Mouse (Mus musculus): ENCODE measurements around the gene Nrros. TPM values are rescaled to one million over a fixed set of nuclear protein-coding genes. Genes with fewer than 3 reads are reported as not detected.
A peak's percentile ranks its signal among the peaks of the same experiment; 100 is the strongest.

Gene Nrros
- polyA plus RNA-seq, 1 experiment from 2014 or later = 45.8 TPM

DNA sequence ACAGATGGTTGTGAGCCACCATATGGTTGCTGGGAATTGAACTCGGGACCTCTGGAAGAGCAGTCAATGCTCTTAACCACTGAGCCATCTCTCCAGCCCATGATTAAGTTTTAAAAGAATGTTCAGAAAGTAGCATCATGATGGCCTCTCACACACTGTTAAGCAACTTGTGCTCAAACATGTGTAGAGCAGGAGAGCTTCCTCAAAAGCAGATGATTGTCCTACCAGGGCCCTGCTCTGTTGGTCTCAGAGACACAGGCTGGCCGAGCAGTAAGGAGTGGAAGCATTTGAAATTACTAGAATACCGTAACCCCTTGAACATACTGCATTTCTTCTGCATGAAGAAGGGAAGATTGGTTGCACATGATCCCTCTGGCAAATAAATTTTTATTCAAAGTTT is 6.4 kb downstream of the Nrros start:
- no peaks in the 10 kb centered on the region for H3K9me3 ChIP-seq
- H3K9ac ChIP-seq = no peak overlapping the region
- 0 out of 2 replicates have a peak, but pooled peaks cover 3% of the 10 kb centered on the region for H3K4me1 ChIP-seq
- no peaks in the 10 kb centered on the region; the same call in 1 of the 2 replicates for H3K36me3 ChIP-seq
- no peak overlapping the region for H3K27ac ChIP-seq
- ATAC-seq (ENCODE audit: borderline replicate concordance, extremely low read depth, low FRiP score, low TSS enrichment) = no peak
- H3K4me3 ChIP-seq = no peak overlapping the region
- no peak overlapping the region for H3K4me2 ChIP-seq
- H3K27me3 ChIP-seq = no peaks in the 10 kb centered on the region
- 93% methylated on average over 3 of the region's 3 CpGs for WGBS

DNA sequence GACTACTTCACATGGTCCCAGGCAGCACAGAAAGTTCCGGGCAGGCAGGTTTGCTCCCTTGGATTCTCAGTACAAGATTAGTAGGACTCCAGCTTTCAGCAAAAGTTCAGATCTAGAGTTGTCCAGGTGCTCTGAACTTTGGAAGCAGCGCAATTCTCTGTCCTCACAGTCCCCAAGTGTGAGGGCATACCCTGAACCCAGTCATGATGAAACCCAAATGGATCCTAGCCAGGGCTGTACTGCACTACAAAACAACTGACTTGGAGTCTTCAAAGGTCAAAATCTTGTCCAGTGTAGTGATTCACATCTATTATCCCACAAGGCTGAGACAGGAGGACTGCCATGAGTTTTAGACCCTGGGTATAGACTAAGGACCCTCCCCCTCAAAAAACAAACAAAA is 8.0 kb downstream of the Nrros start:
- Histone ChIP-seq H3K27ac (no peak overlapping the region), H3K4me1 (0 out of 2 replicates have a peak, but pooled peaks cover 3% of the 10 kb centered on the region), H3K4me2 (no peak overlapping the region), H3K4me3 (no peak overlapping the region), H3K9me3 (no peaks in the 10 kb centered on the region), H3K36me3 (no peaks in the 10 kb centered on the region; the same call in 1 of the 2 replicates), H3K9ac (no peak overlapping the region), H3K27me3 (no peaks in the 10 kb centered on the region)
- no peak for ATAC-seq (ENCODE audit: borderline replicate concordance, extremely low read depth, low FRiP score, low TSS enrichment)
- WGBS = 76% methylated on average over 2 of the region's 2 CpGs

DNA sequence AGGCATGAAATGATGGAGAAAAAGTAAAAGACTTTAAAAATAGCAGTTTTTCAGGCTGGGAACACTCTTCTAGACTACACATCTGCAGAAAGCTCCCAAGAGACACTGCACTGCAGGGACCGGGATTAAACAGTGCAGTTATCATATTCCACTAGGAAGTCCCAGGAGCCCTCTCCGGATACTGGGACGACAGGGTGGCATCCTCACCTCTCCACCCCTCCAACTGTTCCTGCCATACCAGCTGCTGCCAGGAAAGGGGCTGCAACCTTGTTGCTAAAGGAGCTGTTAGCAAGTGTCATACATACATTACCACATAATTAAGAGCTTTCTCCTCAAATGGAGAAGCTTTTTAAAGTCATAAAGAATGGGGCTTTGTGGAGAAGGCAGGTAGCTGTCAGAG is 8.7 kb downstream of the Nrros start:
- Histone ChIP-seq H3K4me1 (0 out of 2 replicates have a peak, but pooled peaks cover 3% of the 10 kb centered on the region), H3K27ac (no peak overlapping the region), H3K9ac (no peak overlapping the region), H3K27me3 (no peaks in the 10 kb centered on the region), H3K36me3 (no peaks in the 10 kb centered on the region; the same call in 1 of the 2 replicates), H3K4me3 (no peak overlapping the region), H3K4me2 (no peak overlapping the region), H3K9me3 (no peaks in the 10 kb centered on the region)
- no peak for ATAC-seq (ENCODE audit: borderline replicate concordance, extremely low read depth, low FRiP score, low TSS enrichment)
- WGBS = 34% methylated on average over 3 of the region's 3 CpGs

- no peak overlapping the region for H3K9ac ChIP-seq
- H3K4me2 ChIP-seq = no peak overlapping the region
- no peak overlapping the region for H3K27ac ChIP-seq
- no peaks in the 10 kb centered on the region for H3K27me3 ChIP-seq
- H3K9me3 ChIP-seq = no peaks in the 10 kb centered on the region
- H3K4me1 ChIP-seq = no peaks in the 10 kb centered on the region
- ATAC-seq (ENCODE audit: borderline replicate concordance, extremely low read depth, low FRiP score, low TSS enrichment) = no peak
- H3K36me3 ChIP-seq = no peaks in the 10 kb centered on the region; the same call in 1 of the 2 replicates
- H3K4me3 ChIP-seq = no peak overlapping the region
- 52% methylated on average over 13 of the region's 13 CpGs for WGBS
Measured at GRCm38 (mm10) chr16:32154437-32154836, 11.0 kb downstream of the Nrros start.

DNA sequence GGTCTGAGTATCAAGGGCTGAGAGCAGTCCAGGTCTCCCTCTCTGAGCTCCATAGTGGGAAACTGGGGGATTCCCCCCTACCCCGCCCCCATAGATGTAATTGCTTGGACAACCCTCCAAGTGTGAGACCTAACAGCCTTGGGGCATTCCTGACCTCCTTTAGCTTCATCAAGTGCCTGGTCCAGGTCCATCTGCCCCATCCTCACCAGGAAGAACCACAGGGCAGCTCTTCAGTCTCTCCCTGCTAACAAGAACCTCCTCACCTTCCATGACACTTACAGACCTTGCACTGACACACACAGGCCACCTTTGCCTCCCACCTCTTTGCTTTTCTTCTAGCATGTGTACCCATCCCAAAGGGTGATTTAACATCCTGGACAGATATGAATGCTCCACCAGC is 11.4 kb downstream of the Nrros start:
- Histone ChIP-seq H3K4me1 (no peaks in the 10 kb centered on the region), H3K4me3 (no peak overlapping the region), H3K4me2 (no peak overlapping the region), H3K9ac (no peak overlapping the region), H3K27ac (no peak overlapping the region), H3K36me3 (no peaks in the 10 kb centered on the region; the same call in 1 of the 2 replicates), H3K27me3 (no peaks in the 10 kb centered on the region), H3K9me3 (no peaks in the 10 kb centered on the region)
- 92% methylated on average over 1 of the region's 1 CpGs for WGBS
- ATAC-seq (ENCODE audit: borderline replicate concordance, extremely low read depth, low FRiP score, low TSS enrichment) = no peak

DNA sequence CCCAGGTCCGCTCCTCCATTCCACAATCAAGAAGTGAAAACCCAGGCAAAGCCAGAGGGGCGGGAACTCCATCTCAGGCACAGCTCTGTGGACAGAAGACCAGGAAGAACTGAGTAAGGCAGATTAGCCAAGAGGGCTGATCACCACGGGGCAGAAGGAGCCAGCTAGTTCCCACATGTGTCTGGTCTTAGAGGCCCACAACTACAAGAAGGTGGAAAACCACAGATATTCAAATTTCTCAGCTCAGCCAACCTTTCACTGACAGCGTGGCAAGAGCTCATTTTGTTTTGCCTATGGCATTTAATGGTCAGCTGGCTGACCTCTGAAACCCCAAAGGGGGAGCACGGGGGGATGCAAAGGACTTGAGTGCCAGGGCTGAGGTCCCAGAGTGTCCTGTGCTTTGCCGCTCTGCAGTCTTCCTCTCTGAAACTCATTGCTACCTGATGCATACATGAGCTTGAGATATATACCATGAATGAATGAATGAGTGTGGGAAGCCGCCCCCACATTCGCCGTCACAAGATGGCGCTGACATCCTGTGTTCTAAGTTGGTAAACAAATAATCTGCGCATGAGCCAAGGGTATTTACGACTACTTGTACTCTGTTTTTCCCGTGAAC is 17.7 kb downstream of the Nrros start:
- H3K27ac ChIP-seq = no peak overlapping the region
- H3K4me2 ChIP-seq = 0 out of 2 replicates have a peak overlapping the region, but pooled peaks have one; percentile 26
- H3K27me3 ChIP-seq = no peaks in the 10 kb centered on the region
- H3K4me1 ChIP-seq = no peaks in the 10 kb centered on the region
- no peak overlapping the region for H3K9ac ChIP-seq
- ATAC-seq (ENCODE audit: borderline replicate concordance, extremely low read depth, low FRiP score, low TSS enrichment) = no peak
- H3K9me3 ChIP-seq = no peaks in the 10 kb centered on the region
- WGBS = 67% methylated on average over 11 of the region's 13 CpGs
- no peak overlapping the region for H3K4me3 ChIP-seq
- peaks cover 33% of the 10 kb centered on the region for H3K36me3 ChIP-seq

- no peak overlapping the region for H3K9ac ChIP-seq
- no peak overlapping the region for H3K27ac ChIP-seq
- H3K4me2 ChIP-seq = no peak overlapping the region
- no peaks in the 10 kb centered on the region for H3K9me3 ChIP-seq
- peaks cover 39% of the 10 kb centered on the region for H3K36me3 ChIP-seq
- ATAC-seq (ENCODE audit: borderline replicate concordance, extremely low read depth, low FRiP score, low TSS enrichment) = no peak
- 92% methylated on average over 17 of the region's 17 CpGs for WGBS
- no peaks in the 10 kb centered on the region for H3K4me1 ChIP-seq
- no peaks in the 10 kb centered on the region for H3K27me3 ChIP-seq
- no peak overlapping the region for H3K4me3 ChIP-seq
Measured at GRCm38 (mm10) chr16:32144592-32144991, 20.8 kb downstream of the Nrros start.

DNA sequence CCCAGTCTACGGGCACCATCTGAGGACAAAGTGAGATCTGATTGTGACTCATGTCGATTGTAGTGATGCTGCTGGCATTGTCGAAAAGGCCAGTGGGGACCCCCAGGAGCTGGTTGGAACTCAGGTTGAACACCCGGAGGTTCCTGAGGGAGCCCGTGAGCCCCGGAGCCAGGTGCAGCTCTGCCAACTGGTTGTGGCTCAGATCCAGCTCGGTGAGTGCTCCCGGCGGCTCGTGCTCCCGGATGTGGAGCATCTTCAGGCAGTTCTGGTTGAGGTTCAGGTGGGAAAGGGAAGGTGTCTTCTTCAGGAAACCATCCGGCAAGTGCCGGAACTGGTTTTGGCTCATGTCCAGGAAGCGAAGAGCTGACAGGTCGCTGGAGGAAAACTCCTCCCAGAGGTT is 21.6 kb downstream of the Nrros start:
- Histone ChIP-seq H3K4me2 (no peak overlapping the region), H3K4me1 (no peaks in the 10 kb centered on the region), H3K9ac (no peak overlapping the region), H3K27ac (no peak overlapping the region), H3K36me3 (peaks cover 39% of the 10 kb centered on the region), H3K4me3 (no peak overlapping the region), H3K9me3 (no peaks in the 10 kb centered on the region), H3K27me3 (no peaks in the 10 kb centered on the region)
- no peak for ATAC-seq (ENCODE audit: borderline replicate concordance, extremely low read depth, low FRiP score, low TSS enrichment)
- 92% methylated on average over 15 of the region's 15 CpGs for WGBS

DNA sequence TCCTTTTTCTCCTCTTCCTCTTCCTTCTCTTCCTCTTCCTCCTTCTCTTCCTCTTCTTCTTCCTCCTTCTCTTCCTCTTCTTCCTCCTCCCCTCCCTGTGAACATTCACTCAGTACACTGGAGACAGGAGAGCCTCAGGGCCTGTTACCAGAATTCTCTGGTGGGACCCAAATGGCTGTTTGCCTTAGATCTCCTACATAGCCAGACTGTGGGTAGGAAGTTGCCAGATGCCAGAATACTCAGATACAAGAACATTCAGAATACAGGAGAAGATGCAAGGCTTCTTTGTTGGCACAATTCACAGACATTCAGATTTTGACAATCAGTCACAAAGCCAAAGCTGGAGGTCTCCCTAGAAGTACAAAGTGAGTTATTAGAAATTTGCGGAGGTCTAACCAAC is 26.4 kb downstream of the Nrros start:
- H3K4me2 ChIP-seq = no peak overlapping the region
- 63% methylated on average over 1 of the region's 1 CpGs for WGBS
- no peak overlapping the region for H3K9ac ChIP-seq

GRCm38 (mm10) chr16:32135842-32136357 is 29.5 kb downstream of the Nrros start:
- no peak for ATAC-seq (ENCODE audit: borderline replicate concordance, extremely low read depth, low FRiP score, low TSS enrichment)
- Histone ChIP-seq H3K9ac (no peak overlapping the region), H3K9me3 (no peaks in the 10 kb centered on the region), H3K4me2 (no peak overlapping the region), H3K4me1 (no peaks in the 10 kb centered on the region), H3K27ac (no peak overlapping the region), H3K27me3 (no peaks in the 10 kb centered on the region), H3K36me3 (no peaks in the 10 kb centered on the region), H3K4me3 (no peak overlapping the region)
- 76% methylated on average over 7 of the region's 7 CpGs for WGBS

More for the DNA sequence above, 26.4 kb downstream of the Nrros start:
- H3K9me3 ChIP-seq = no peaks in the 10 kb centered on the region
- peaks cover 17% of the 10 kb centered on the region for H3K36me3 ChIP-seq
- ATAC-seq (ENCODE audit: borderline replicate concordance, extremely low read depth, low FRiP score, low TSS enrichment) = no peak
- no peak overlapping the region for H3K27ac ChIP-seq
- no peak overlapping the region for H3K4me3 ChIP-seq
- no peaks in the 10 kb centered on the region for H3K4me1 ChIP-seq
- H3K27me3 ChIP-seq = no peaks in the 10 kb centered on the region

GRCm38 (mm10) chr16:32133148-32133547 is 32.2 kb downstream of the Nrros start:
- Histone ChIP-seq H3K27ac (no peak overlapping the region), H3K4me2 (no peak overlapping the region), H3K36me3 (no peaks in the 10 kb centered on the region), H3K9ac (no peak overlapping the region), H3K4me1 (no peaks in the 10 kb centered on the region), H3K9me3 (no peaks in the 10 kb centered on the region), H3K27me3 (no peaks in the 10 kb centered on the region), H3K4me3 (no peak overlapping the region)
- ATAC-seq (ENCODE audit: borderline replicate concordance, extremely low read depth, low FRiP score, low TSS enrichment) = no peak
- WGBS = 67% methylated on average over 3 of the region's 3 CpGs

- H3K9ac ChIP-seq = no peak overlapping the region
- ATAC-seq (ENCODE audit: borderline replicate concordance, extremely low read depth, low FRiP score, low TSS enrichment) = peak; percentile 79
- 54% methylated on average over 16 of the region's 16 CpGs for WGBS
Measured at GRCm38 (mm10) chr16:32130190-32130826, 35.1 kb downstream of the Nrros start.

More at GRCm38 (mm10) chr16:32130190-32130826, 35.1 kb downstream of the Nrros start:
- no peaks in the 10 kb centered on the region for H3K9me3 ChIP-seq
- no peaks in the 10 kb centered on the region for H3K27me3 ChIP-seq
- peak overlapping the region; percentile 43 for H3K27ac ChIP-seq
- no peaks in the 10 kb centered on the region for H3K36me3 ChIP-seq
- H3K4me3 ChIP-seq = peak overlapping the region; percentile 9
- peak overlapping the region; percentile 37 for H3K4me2 ChIP-seq
- no peaks in the 10 kb centered on the region; the same call in 1 of the 2 replicates for H3K4me1 ChIP-seq
